Mouse (Mus musculus) T-helper 2 cell (primary cell): ENCODE data around the gene Rabl6.

Experiments used
- in situ Hi-C: fragments of 300-600 bp; cut with MboI, MseI; formaldehyde crosslinking; loops from one replicate; pipeline ENCODE4 v1.15.1; 2025; ENCODE audit warnings: high pct_unique_total_duplicates

Gene Rabl6

GRCm38 (mm10) chr2:25549021-25549991 is 59.0 kb downstream of the Rabl6 start:
- in situ Hi-C loops, result no loop called here

- in situ Hi-C loops, result no loop called here
Observed at GRCm38 (mm10) chr2:25546811-25547491, 61.4 kb downstream of the Rabl6 start, which contains the start of gene Traf2. TSS of gene Traf2 (minus strand) at chr2:25546940.

GRCm38 (mm10) chr2:25545996-25546810 is 62.1 kb downstream of the Rabl6 start:
- in situ Hi-C loops, result no loop called here

- in situ Hi-C loops, result no loop called here
Observed at GRCm38 (mm10) chr2:25541644-25542367, 66.5 kb downstream of the Rabl6 start.

- in situ Hi-C loops, result no loop called here
Observed at GRCm38 (mm10) chr2:25540541-25540948, 67.8 kb downstream of the Rabl6 start.

- in situ Hi-C loops, result no loop called here
Observed at GRCm38 (mm10) chr2:25536531-25536930, 71.8 kb downstream of the Rabl6 start.

GRCm38 (mm10) chr2:25534866-25535182 is 73.5 kb downstream of the Rabl6 start:
- in situ Hi-C loops, result no loop called here

GRCm38 (mm10) chr2:25534178-25534865 is 74.0 kb downstream of the Rabl6 start:
- in situ Hi-C loops, result no loop called here

GRCm38 (mm10) chr2:25533707-25534106 is 74.6 kb downstream of the Rabl6 start:
- in situ Hi-C loops, result no loop called here
